Mouse (Mus musculus) retina, adult 2 months (tissue): ENCODE data around the gene Gm17428.

Source experiments
- DNase-seq: peaks from one replicate; pipeline ENCODE4 v3.0.0-alpha.2; 2012; ENCODE audit warnings: low read depth, low spot score

The Gm17428 gene

GRCm38 (mm10) chr14:55008417-55008816 is 31.7 kb downstream of the Gm17428 start:
- DNase-seq = no peak

DNA sequence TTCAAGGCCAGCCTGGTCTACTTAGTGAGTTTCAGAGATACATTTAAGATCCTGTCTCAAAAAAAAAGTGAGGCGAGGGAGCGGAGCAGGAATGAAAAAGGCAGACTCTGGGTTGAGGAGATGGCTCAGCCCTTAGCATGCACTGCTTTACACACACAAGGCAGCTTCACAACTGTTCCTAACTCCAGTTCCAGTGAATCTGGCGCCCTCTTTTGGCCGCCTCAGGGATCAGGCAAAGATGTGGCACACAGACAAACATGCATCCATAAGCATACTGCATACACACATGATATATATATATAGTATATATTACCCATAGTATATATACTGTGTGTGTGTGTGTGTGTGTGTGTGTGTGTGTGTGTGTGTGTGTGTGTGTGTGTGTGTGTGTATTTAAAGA is 34.4 kb downstream of the Gm17428 start:
- DNase-seq = no peak

DNA sequence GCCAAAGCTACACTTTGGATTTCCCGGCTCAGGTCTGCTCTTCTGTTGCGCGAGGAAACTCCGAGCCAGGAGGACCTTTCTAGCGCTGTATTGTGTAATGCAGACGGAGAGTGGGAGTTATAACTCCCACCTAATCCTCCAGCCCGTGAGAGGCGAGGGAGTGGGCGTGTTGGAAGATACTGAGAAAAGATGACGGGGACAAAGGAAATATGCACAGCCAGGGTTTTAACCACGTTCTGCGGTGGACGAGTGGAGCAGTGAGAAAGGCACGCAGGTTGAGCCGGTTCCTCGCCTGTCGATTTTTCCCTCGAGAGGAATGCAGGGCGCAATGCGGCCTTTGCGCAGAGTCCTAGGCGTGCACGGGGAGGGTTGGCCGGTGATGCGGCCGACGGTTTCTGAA is 37.9 kb downstream of the Gm17428 start:
- no peak for DNase-seq

GRCm38 (mm10) chr14:55014991-55015766 is 38.4 kb downstream of the Gm17428 start, which contains the start of gene Ngdn:
Gene Ngdn, plus strand, starts transcription at chr14:55015454.
- DNase-seq = peak; percentile 99

GRCm38 (mm10) chr14:55015767-55016111 is 39.0 kb downstream of the Gm17428 start:
- DNase-seq = no peak

DNA sequence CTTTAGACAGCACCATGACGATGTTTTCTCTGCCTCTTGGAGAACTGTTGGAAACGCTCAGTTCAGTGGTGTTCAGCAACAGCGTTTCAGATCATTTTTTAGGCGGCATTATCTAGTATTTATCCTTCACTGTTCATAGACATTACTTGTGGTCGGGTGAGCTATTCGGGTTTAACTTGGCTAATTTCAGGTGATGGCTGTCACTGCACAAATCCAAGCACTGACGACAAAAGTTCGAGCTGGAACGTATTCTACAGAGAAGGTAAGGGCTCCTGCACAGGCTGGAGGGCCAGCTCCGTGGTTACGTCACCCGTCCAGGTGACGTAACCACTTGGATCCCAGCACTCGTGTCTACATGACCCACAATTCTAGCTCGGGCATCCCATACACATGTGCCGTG is 40.1 kb downstream of the Gm17428 start:
- no peak for DNase-seq

- no peak for DNase-seq
Observed at GRCm38 (mm10) chr14:55020394-55020793, 43.7 kb downstream of the Gm17428 start.

GRCm38 (mm10) chr14:55023011-55023410 is 46.3 kb downstream of the Gm17428 start:
- DNase-seq = no peak

DNA sequence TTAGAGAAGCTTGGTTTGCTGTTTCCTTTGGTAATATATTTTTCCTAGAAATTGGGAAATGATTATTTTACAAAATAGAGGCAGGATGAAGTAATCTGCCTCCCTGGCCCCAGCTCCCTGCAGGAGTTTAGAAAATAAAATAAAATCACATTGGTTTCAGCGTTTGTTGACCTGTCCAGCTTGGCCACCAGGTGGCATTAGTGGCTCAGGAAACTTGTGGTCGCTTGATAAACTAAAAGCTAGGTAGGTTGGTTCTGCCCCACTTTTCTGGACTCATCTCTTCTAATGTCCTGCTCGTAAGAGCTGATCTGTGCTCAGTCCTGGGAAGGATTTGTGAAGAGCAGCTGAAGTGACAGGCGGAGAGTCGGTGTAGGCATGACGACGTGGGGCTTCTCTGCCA is 47.5 kb downstream of the Gm17428 start:
- peak; percentile 48 for DNase-seq

GRCm38 (mm10) chr14:55025527-55025926 is 48.8 kb downstream of the Gm17428 start:
- DNase-seq = no peak
